Mouse (Mus musculus) heart, postnatal 25 days (tissue): ENCODE data around the gene Hist2h3b. TPM values are rescaled to one million over a fixed set of nuclear protein-coding genes. Genes with fewer than 3 reads are reported as not detected.
"Not testable (repeated sequence)": the region's sequence is repeated elsewhere in the genome, so short reads cannot be mapped to it uniquely, and the experiment has no call there.

ENCODE experiments used
- DNase-seq: peaks from one replicate; pipeline ENCODE4 v3.0.0; 2022; ENCODE audit warnings: low spot score
- intact Hi-C: fragments of 180-260 bp; cut with DNase I; formaldehyde crosslinking; loops from one replicate; pipeline ENCODE4 v1.15.1; 2025
- total RNA-seq, 2 experiments: library from RNA; stranded (reverse); gene quantifications; 2 replicates each; pipeline ENCODE4 v1.2.3; 2021

The Hist2h3b gene
- total RNA-seq, 2 experiments from 2014 or later = 25.8 to 48.9 TPM

DNA sequence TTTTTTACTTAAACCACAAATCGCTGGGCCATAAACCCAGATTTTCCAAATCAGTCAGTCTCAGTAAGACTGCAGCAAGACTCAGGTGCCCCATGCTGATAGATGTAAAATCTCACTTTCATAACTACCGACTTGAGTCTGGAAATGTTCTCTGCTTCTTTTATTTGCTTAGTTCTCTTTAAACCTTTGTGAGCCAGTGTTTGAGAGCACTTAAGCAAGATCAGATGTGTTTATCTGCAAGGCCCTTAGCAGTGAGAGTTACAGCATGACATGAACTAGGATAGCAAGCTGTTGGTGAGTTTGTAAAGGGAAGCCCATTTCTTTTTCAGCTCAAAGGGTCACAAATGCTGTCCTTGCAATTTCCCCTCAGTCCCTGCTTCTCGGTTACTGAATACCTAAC lies 11.3 kb upstream of the Hist2h3b start:
- intact Hi-C loops = no loop called here
- no peak for DNase-seq

- intact Hi-C loops = no loop called here
- DNase-seq = no peak
These were observed 8.2 kb upstream of the Hist2h3b start for GRCm38 (mm10) chr3:96260220-96260619.

DNA sequence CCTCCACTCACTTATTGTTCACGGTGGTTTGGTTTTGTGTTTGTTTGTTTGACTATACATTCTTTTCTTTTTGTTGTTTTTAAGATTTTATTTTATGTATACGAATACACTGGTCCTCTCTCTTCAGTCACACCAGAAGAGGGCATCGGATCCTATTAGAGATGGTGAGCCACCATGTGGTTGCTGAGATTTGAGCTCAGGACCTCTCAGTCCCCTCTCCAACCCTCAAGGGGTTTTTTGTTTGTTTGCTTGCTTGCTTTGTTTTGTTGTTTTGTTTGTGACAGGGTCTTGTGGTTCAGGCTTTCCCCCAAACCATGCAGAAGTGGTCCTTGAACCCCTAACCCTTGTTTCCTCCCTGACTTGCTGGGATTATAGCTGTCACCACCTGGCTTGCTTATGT lies 6.8 kb upstream of the Hist2h3b start:
- DNase-seq = no peak
- intact Hi-C loops = loop anchor here (1.0 to 2.0 kb wide), 2 partner anchors 13 to 21 kb away; partner anchors contain the start of gene Hist2h2aa2

- peak; percentile 87 for DNase-seq
- intact Hi-C loops = loop anchor here (1.0 to 2.0 kb wide), 2 partner anchors 14 to 22 kb away; partner anchors contain the start of gene Hist2h2aa2
These were observed 6.1 kb upstream of the Hist2h3b start for GRCm38 (mm10) chr3:96262216-96262875.

DNA sequence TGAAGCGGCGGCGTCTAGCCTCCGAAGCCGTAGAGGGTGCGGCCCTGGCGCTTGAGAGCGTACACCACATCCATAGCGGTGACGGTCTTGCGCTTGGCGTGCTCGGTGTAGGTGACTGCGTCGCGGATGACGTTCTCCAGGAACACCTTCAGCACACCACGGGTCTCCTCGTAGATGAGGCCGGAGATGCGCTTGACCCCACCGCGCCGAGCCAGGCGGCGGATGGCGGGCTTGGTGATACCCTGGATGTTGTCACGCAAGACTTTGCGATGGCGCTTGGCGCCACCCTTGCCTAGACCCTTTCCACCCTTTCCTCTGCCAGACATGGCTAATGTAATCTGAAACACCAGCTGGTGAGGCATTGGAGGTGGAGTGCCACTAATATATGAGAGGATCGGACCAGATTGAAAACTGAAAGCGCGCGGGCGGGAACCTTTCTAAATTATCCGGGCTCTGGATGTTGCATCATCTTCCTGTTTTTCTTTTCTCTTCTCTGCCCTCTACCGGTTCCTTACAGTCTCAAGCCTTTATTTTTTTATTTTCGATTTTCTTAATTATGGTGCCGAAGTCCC lies 5.4 kb upstream of the Hist2h3b start, which contains the start of gene Hist2h4:
Gene Hist2h4 (minus strand): TSS at position 333 of the 572 bp plus-strand sequence.
- DNase-seq = peak; percentile 94
- intact Hi-C loops = loop anchor here (1.0 to 2.0 kb wide), 2 partner anchors 15 to 22 kb away; partner anchors contain the start of gene Hist2h2aa2

GRCm38 (mm10) chr3:96263558-96264403 lies 4.7 kb upstream of the Hist2h3b start:
- intact Hi-C loops = loop anchor here (2.0 kb wide), 1 partner anchor 23 kb away; the partner anchor contains the start of gene Hist2h2aa2
- DNase-seq = peak; percentile 17

GRCm38 (mm10) chr3:96264404-96264949 lies 4.0 kb upstream of the Hist2h3b start:
- intact Hi-C loops = no loop called here

DNA sequence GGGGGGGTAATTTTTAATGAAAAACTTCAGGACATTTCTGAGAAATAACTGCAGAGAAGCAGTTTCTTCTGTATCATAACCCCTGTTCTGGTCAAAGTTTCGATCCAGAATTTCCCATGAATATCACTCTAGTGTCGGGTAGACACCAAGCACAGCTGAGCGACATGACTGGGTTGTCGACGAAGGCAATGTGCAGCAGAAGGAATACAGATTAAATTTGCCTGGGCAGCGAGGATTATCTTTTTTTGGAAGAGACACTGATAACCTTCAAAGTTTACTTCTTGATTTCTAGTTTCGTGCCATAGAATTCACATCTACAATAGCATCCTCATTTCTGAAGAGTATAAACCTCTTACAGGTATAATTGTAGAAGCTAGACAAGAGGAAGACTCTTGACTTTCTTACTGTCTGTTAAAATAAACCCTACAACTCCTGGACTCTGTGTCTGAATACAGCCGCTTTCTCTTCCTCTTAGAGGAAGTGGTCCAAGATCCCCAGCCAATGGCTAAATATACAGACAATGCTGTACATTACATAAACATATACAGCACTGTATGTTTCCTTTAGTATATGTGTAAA lies 2.2 kb upstream of the Hist2h3b start:
- intact Hi-C loops = no loop called here
- no peak for DNase-seq

More at GRCm38 (mm10) chr3:96264404-96264949, 4.0 kb upstream of the Hist2h3b start:
- DNase-seq = no peak

DNA sequence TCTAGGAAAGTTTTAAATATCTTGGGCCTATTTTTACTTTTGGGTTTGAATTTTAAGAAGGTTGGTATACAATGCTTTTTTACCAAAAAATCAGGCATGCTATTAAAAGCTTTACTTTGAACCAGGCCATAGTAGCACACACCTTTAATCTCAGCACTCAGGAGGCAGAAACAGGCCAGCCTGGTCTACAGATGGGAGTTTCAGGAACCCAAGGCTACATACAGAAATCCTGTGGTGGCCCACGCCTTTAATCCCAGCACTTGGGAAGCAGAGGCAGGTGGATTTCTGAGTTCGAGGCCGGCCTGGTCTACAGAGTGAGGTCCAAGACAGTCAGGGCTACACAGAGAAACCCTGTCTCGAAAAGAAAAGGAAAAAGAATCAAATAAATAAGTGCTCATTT lies 913 bp upstream of the Hist2h3b start:
- intact Hi-C loops = no loop called here
- DNase-seq = no peak

GRCm38 (mm10) chr3:96268776-96269378 lies 423 bp downstream of the Hist2h3b start:
- DNase-seq = not testable (repeated sequence)
- intact Hi-C loops = loop anchor here (2.0 kb wide), 1 partner anchor 48 kb away; the partner anchor contains the start of genes Hist2h2ac and Hist2h2be

DNA sequence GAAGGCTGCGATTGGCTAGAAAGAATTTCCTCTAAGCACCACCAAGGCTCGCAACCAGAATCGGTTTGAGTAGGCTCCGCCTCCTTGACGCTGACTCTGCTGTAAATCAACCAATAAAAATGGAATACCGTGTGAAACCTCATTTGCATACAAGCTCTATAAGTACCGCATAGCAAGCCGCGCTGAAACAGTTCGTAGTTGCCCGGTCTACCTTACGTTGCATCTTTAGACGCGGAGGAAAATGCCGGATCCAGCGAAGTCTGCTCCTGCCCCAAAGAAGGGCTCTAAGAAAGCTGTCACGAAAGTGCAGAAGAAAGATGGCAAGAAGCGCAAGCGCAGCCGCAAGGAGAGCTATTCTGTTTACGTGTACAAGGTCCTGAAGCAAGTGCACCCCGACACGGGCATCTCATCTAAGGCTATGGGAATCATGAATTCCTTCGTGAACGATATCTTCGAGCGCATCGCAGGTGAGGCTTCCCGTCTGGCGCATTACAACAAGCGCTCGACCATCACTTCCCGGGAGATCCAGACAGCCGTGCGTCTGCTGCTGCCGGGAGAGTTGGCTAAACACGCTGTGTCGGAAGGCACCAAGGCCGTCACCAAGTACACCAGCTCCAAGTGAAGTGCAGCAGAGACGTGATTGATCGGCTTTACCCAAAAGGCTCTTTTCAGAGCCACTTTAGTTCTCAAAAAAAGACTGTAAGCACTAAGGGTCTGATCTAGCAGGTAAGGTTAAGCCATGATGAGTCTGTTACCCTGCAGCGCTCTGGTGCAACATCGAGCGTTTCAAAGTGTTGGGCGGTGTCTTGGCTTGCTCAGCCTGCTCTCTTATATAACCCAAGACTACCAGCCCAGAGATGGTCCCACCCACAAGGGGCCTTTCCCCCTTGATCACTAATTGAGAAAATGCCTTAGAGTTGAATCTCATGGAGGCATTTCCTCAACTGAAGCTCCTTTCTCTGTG lies 1.3 kb downstream of the Hist2h3b start, which contains the start of gene Hist2h2bb:
Gene Hist2h2bb (plus strand): TSS at position 242 of the 964 bp plus-strand sequence.
- intact Hi-C loops = loop anchor here (2.0 kb wide), 1 partner anchor 49 kb away; the partner anchor contains the start of genes Hist2h2ac and Hist2h2be

GRCm38 (mm10) chr3:96273591-96274465 lies 5.4 kb downstream of the Hist2h3b start:
- intact Hi-C loops = no loop called here
- no peak for DNase-seq

More for the DNA sequence above, 1.3 kb downstream of the Hist2h3b start, which contains the start of gene Hist2h2bb:
- peak; percentile 89 for DNase-seq

GRCm38 (mm10) chr3:96277428-96277799 lies 9.0 kb downstream of the Hist2h3b start:
- DNase-seq = no peak

DNA sequence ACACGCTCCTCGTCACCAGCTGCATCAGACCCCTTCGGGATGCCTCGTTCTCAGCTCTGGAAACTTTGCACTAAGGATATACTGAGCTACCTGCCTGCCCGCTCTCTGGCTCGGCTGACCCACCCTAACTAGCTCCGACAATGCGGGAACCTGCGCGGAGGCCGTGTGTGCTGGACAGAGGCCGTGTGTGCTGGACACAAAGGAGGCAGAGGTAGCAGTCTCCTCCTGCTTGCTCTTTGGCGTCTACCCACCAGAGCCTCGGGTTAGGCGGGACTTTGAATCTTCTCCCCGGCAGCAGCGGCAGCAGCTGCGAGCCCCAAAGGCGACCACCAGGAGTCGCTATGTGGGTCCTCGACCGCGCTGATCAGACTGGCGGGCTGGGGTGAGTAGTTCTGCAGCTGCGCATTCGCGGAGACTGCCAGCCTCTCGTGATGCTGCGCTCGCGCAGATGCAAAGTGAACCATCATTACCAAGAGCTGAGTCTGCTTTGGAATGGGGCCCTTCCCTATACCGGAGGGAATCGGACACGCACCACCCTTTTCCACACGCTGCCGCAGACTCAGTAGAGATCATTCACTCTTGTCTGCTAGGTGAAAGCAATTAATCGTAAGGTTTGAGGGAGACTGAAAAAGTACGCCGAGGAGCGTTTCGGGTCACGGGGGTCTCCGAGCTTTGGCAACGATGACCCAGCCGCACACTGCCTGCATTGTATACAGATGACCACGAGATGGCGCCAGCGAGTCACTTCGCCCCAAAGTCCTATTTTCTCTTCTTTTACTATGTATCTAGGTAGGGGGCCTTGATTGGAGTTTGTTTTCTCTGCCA lies 9.6 kb downstream of the Hist2h3b start:
- intact Hi-C loops = loop anchor here (5.0 kb wide), 1 partner anchor 224 kb away; no protein-coding TSS in a partner anchor
- DNase-seq = peak; percentile 83

More at GRCm38 (mm10) chr3:96277428-96277799, 9.0 kb downstream of the Hist2h3b start:
- intact Hi-C loops = loop anchor here (5.0 kb wide), 1 partner anchor 225 kb away; no protein-coding TSS in a partner anchor

GRCm38 (mm10) chr3:96280660-96281059 lies 12.2 kb downstream of the Hist2h3b start:
- intact Hi-C loops = loop anchor here (5.0 kb wide), 1 partner anchor 162 kb away; no protein-coding TSS in a partner anchor

GRCm38 (mm10) chr3:96284457-96284856 lies 16.0 kb downstream of the Hist2h3b start:
- intact Hi-C loops = loop anchor here (5.0 kb wide), 1 partner anchor 158 kb away; no protein-coding TSS in a partner anchor
- DNase-seq = no peak

More at GRCm38 (mm10) chr3:96280660-96281059, 12.2 kb downstream of the Hist2h3b start:
- no peak for DNase-seq
